Mouse (Mus musculus) olfactory bulb, adult 2 months (tissue): ENCODE measurements around the gene Smok3c.
"Not testable (repeated sequence)": the region's sequence is repeated elsewhere in the genome, so short reads cannot be mapped to it uniquely, and the experiment has no call there.

Experiments used
- CTCF ChIP-seq: fragments of 200-500 bp; IDR thresholded peaks from 2 replicates; pipeline ENCODE4 v1.5.1; 2012; ENCODE audit warnings: low read depth, mild to moderate bottlenecking, low read length, moderate library complexity; ENCODE audit not compliant: insufficient read depth
- POLR2A ChIP-seq: fragments of 200-500 bp; IDR thresholded peaks from 2 replicates; pipeline ENCODE4 v1.6.1; 2012; ENCODE audit warnings: mild to moderate bottlenecking, low read depth, low read length, moderate library complexity; ENCODE audit not compliant: insufficient read depth

- not testable (repeated sequence) for TF ChIP-seq POLR2A, CTCF
Measured at GRCm38 (mm10) chr5:138052894-138053293, at the start of gene Smok3c.
